ENCODE assay signal across 11 mouse cellular contexts in the genomic region with DNA sequence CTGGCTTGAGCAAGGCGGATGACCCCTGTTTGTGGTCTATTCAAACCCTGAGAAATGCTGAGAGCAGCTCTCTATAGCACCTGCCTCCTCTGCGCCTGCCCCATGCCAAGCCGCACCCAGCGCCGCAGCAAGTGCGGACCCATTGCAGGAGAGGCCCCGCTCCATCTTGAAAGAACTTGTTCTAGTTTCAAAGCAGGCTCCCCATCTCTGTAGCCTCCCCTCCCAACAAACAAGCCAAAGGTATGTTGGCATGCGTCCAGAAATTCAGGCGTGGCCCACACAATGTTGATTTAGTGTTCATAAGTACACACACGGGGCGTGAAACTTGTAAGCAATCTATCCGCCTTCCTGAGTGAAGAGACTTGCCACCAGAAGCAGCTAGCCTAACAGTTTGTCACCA. TPM values are rescaled to one million over a fixed set of nuclear protein-coding genes. Genes with fewer than 3 reads are reported as not detected.
DNase-seq lines count a peak whose midpoint lies in the region; ATAC-seq lines count a peak whose summit lies in the region.
"Had no signal": no experiment of that assay in that cellular context is flagged by ENCODE, and none has a peak within 500 bp of the region (broad histone marks: within the 10 kb centered on the region; RNA-seq: fewer than 3 reads in every experiment).

No protein-coding gene starts in this region.

- no peak overlapping the region for H3K4me3 ChIP-seq in hindbrain, embryonic 11.5 days (ENCODE audit: low read depth, low read length)
- H3K4me3 ChIP-seq in hindbrain, embryonic 12.5 days = no peak overlapping the region
- no peak overlapping the region for H3K4me3 ChIP-seq in embryonic facial prominence, embryonic 13.5 days
- H3K4me3 ChIP-seq in limb, embryonic 15.5 days = no peak overlapping the region
- H3K4me3 ChIP-seq in stomach, embryonic 14.5 days (ENCODE audit: low read depth, low read length) = no peak overlapping the region
- H3K4me3 ChIP-seq: midbrain, embryonic 13.5 days had no signal

- DNase-seq in hindbrain, embryonic 11.5 days (ENCODE audit: low spot score) = peak; percentile 13
- no peak for DNase-seq in frontal cortex, postnatal 25 days (ENCODE audit: low spot score in 2 of 2)
- no peak for DNase-seq in layer of hippocampus, adult 9-11 months
- DNase-seq in adrenal gland, postnatal 10 days = no peak
- DNase-seq: cerebellum, adult 11-12 months; kidney, adult 9 months had no signal

- H3K9me3 ChIP-seq in hindbrain, embryonic 11.5 days (ENCODE audit: control insufficient read depth, low read length) = no peaks in the 10 kb centered on the region
- H3K9me3 ChIP-seq in hindbrain, embryonic 12.5 days (replicated peaks) = no peaks in the 10 kb centered on the region
- no peaks in the 10 kb centered on the region for H3K9me3 ChIP-seq in embryonic facial prominence, embryonic 13.5 days
- H3K9me3 ChIP-seq in limb, embryonic 15.5 days = no peaks in the 10 kb centered on the region
- H3K9me3 ChIP-seq in stomach, embryonic 14.5 days (ENCODE audit: control insufficient read depth, low read depth, low read length) = no peaks in the 10 kb centered on the region
- H3K9me3 ChIP-seq: midbrain, embryonic 13.5 days had no signal

- H3K4me1 ChIP-seq in hindbrain, embryonic 11.5 days (replicated peaks; ENCODE audit: control insufficient read depth, insufficient read depth, low read length) = peaks cover 3% of the 10 kb centered on the region; the same call in 1 of the 2 replicates
- peaks cover 13% of the 10 kb centered on the region for H3K4me1 ChIP-seq in hindbrain, embryonic 12.5 days
- H3K4me1 ChIP-seq in embryonic facial prominence, embryonic 13.5 days = peaks cover 17% of the 10 kb centered on the region; the same call in 1 of the 2 replicates
- H3K4me1 ChIP-seq in limb, embryonic 15.5 days = peaks cover 6% of the 10 kb centered on the region
- peaks cover 6% of the 10 kb centered on the region; the same call in 1 of the 2 replicates for H3K4me1 ChIP-seq in stomach, embryonic 14.5 days (ENCODE audit: control insufficient read depth, insufficient read depth, low read length)

- WGBS in hindbrain, embryonic 11.5 days = 90% methylated on average over 12 of the region's 12 CpGs
- 92% methylated on average over 12 of the region's 12 CpGs for WGBS in hindbrain, embryonic 12.5 days
- 80% methylated on average over 12 of the region's 12 CpGs for WGBS in embryonic facial prominence, embryonic 13.5 days
- 58% methylated on average over 12 of the region's 12 CpGs for WGBS in limb, embryonic 15.5 days
- WGBS in stomach, embryonic 14.5 days = 62% methylated on average over 12 of the region's 12 CpGs

- H3K9ac ChIP-seq in hindbrain, embryonic 11.5 days (ENCODE audit: low read depth, low read length) = no peak overlapping the region
- H3K9ac ChIP-seq in hindbrain, embryonic 12.5 days = no peak overlapping the region
- no peak overlapping the region for H3K9ac ChIP-seq in embryonic facial prominence, embryonic 13.5 days
- H3K9ac ChIP-seq in limb, embryonic 15.5 days = no peak overlapping the region
- no peak overlapping the region for H3K9ac ChIP-seq in stomach, embryonic 14.5 days (replicated peaks; ENCODE audit: low read depth, low read length)
- H3K9ac ChIP-seq: midbrain, embryonic 13.5 days had no signal

- peaks cover 9% of the 10 kb centered on the region; the same call in 1 of the 2 replicates for H3K27me3 ChIP-seq in hindbrain, embryonic 11.5 days (ENCODE audit: control insufficient read depth, insufficient read depth, low read length)
- H3K27me3 ChIP-seq in hindbrain, embryonic 12.5 days = peaks cover 39% of the 10 kb centered on the region
- H3K27me3 ChIP-seq in embryonic facial prominence, embryonic 13.5 days = 0 out of 2 replicates have a peak, but pooled peaks cover 3% of the 10 kb centered on the region
- no peaks in the 10 kb centered on the region for H3K27me3 ChIP-seq in limb, embryonic 15.5 days
- no peaks in the 10 kb centered on the region for H3K27me3 ChIP-seq in stomach, embryonic 14.5 days (ENCODE audit: control insufficient read depth, insufficient read depth, low read length)

- no peaks in the 10 kb centered on the region for H3K36me3 ChIP-seq in hindbrain, embryonic 11.5 days (ENCODE audit: control insufficient read depth, insufficient read depth, low read length)
- H3K36me3 ChIP-seq in hindbrain, embryonic 12.5 days = no peaks in the 10 kb centered on the region
- H3K36me3 ChIP-seq in embryonic facial prominence, embryonic 13.5 days = no peaks in the 10 kb centered on the region
- no peaks in the 10 kb centered on the region for H3K36me3 ChIP-seq in limb, embryonic 15.5 days
- no peaks in the 10 kb centered on the region for H3K36me3 ChIP-seq in stomach, embryonic 14.5 days (ENCODE audit: control insufficient read depth, insufficient read depth, low read length)
- H3K36me3 ChIP-seq: midbrain, embryonic 13.5 days had no signal

- no peak overlapping the region for H3K4me2 ChIP-seq in hindbrain, embryonic 11.5 days (replicated peaks; ENCODE audit: low read depth, low read length)
- H3K4me2 ChIP-seq in hindbrain, embryonic 12.5 days (replicated peaks) = no peak overlapping the region
- H3K4me2 ChIP-seq in embryonic facial prominence, embryonic 13.5 days = no peak overlapping the region
- no peak overlapping the region for H3K4me2 ChIP-seq in limb, embryonic 15.5 days
- H3K4me2 ChIP-seq in stomach, embryonic 14.5 days (replicated peaks; ENCODE audit: low read depth, low read length) = no peak overlapping the region
- H3K4me2 ChIP-seq: midbrain, embryonic 13.5 days had no signal

- H3K27ac ChIP-seq in hindbrain, embryonic 11.5 days (ENCODE audit: low read depth, low read length) = no peak overlapping the region
- no peak overlapping the region for H3K27ac ChIP-seq in hindbrain, embryonic 12.5 days
- H3K27ac ChIP-seq in embryonic facial prominence, embryonic 13.5 days = no peak overlapping the region
- H3K27ac ChIP-seq in limb, embryonic 15.5 days = no peak overlapping the region
- H3K27ac ChIP-seq in stomach, embryonic 14.5 days (ENCODE audit: low read length) = peak overlapping the region; percentile 67; the same call in 1 of the 2 replicates

- ATAC-seq in hindbrain, embryonic 11.5 days (ENCODE audit: low FRiP score) = no peak
- ATAC-seq in hindbrain, embryonic 12.5 days (ENCODE audit: low FRiP score) = no peak
- ATAC-seq in embryonic facial prominence, embryonic 13.5 days (ENCODE audit: insufficient number of reproducible peaks, insufficient read depth, low FRiP score, low TSS enrichment, low read depth) = peak; percentile 73
- 0 out of 2 replicates have a peak, but pooled peaks have one; percentile 19 for ATAC-seq in limb, embryonic 15.5 days (ENCODE audit: insufficient number of reproducible peaks, low FRiP score, low TSS enrichment, low read depth)
- peak; percentile 90 for ATAC-seq in stomach, embryonic 14.5 days (ENCODE audit: insufficient number of reproducible peaks, insufficient read depth, low FRiP score, low read depth)

RNA-seq across cellular contexts. Expression of gene Dct, which starts 1.1 kb away (rescaled TPM):
- 3.1 and 4.9 TPM in 2 replicates for polyA plus RNA-seq in hindbrain, embryonic 11.5 days (2014; fragmentation: Nextera tagmentation; extraction: Ambion mirVana)
- polyA plus RNA-seq in hindbrain, embryonic 12.5 days (2016; fragmentation: Nextera tagmentation; extraction: Ambion mirVana) = 3.8 and 6.0 TPM in 2 replicates
- polyA plus RNA-seq in embryonic facial prominence, embryonic 13.5 days (2015; fragmentation: Nextera tagmentation; extraction: Ambion mirVana) = 6.8 and 7.5 TPM in 2 replicates
- polyA plus RNA-seq in limb, embryonic 15.5 days (2015; fragmentation: Nextera tagmentation; extraction: Ambion mirVana) = 6.1 and 9.3 TPM in 2 replicates
- 0.80 and 1.2 TPM in 2 replicates for polyA plus RNA-seq in stomach, embryonic 14.5 days (2014; fragmentation: Nextera tagmentation; extraction: Ambion mirVana)
- not detected for total RNA-seq in adrenal gland, postnatal 10 days (2021)

Comparison
In these comparisons a context has a peak if more than half of its experiments do, and no peak if none do; other contexts are left out.
1. ATAC-seq: peak in embryonic facial prominence, embryonic 13.5 days (single experiment), limb, embryonic 15.5 days (single experiment) and stomach, embryonic 14.5 days (single experiment); none in hindbrain, embryonic 11.5 days (single experiment) and hindbrain, embryonic 12.5 days (single experiment).